Mouse (Mus musculus): ENCODE results near the gene Rai1. TPM values are rescaled to one million over a fixed set of nuclear protein-coding genes. Genes with fewer than 3 reads are reported as not detected.

Rai1 gene
- 5.2 and 6.0 TPM in 2 replicates for polyA plus RNA-seq (2012; rRNA removed)

GRCm38 (mm10) chr11:60104810-60105592 lies at the start of gene Rai1:
Rai1 (plus strand) TSS chr11:60105013.
- Histone ChIP-seq H3K36me3 (ENCODE audit: control insufficient read depth, insufficient read depth, low read length) (no peaks in the 10 kb centered on the region), H3K27me3 (ENCODE audit: control insufficient read depth, insufficient read depth, low read length) (no peaks in the 10 kb centered on the region), H3K27ac (ENCODE audit: control insufficient read depth, insufficient read depth, low read depth, low read length) (peak within 1 kb of the TSS; percentile 71), H3K4me1 (ENCODE audit: control insufficient read depth, insufficient read depth, low read length) (peaks cover 23% of the 10 kb centered on the region), H3K4me3 (ENCODE audit: control insufficient read depth, low read depth, low read length) (peak within 1 kb of the TSS; percentile 89)
- TF ChIP-seq CTCF (IDR thresholded peaks at IDR 0.05; ENCODE audit: control insufficient read depth, insufficient read depth, insufficient replicate concordance, low read depth, low read length), result peak; percentile 88
- TF ChIP-seq POLR2A (IDR thresholded peaks at IDR 0.05; ENCODE audit: control insufficient read depth, low read depth, low read length), result peak; percentile 4; the same call in 1 of the 2 replicates

GRCm38 (mm10) chr11:60056520-60056919 lies 48.3 kb upstream of the Rai1 start:
- no peak overlapping the region for H3K4me3 ChIP-seq (ENCODE audit: control insufficient read depth, low read depth, low read length)
- no peaks in the 10 kb centered on the region for H3K36me3 ChIP-seq (ENCODE audit: control insufficient read depth, insufficient read depth, low read length)
- no peak for TF ChIP-seq CTCF (IDR thresholded peaks at IDR 0.05; ENCODE audit: control insufficient read depth, insufficient read depth, insufficient replicate concordance, low read depth, low read length)
- TF ChIP-seq POLR2A (IDR thresholded peaks at IDR 0.05; ENCODE audit: control insufficient read depth, low read depth, low read length), result no peak
- H3K27ac ChIP-seq (ENCODE audit: control insufficient read depth, insufficient read depth, low read depth, low read length), result no peak overlapping the region
- H3K27me3 ChIP-seq (ENCODE audit: control insufficient read depth, insufficient read depth, low read length), result no peaks in the 10 kb centered on the region
- H3K4me1 ChIP-seq (ENCODE audit: control insufficient read depth, insufficient read depth, low read length), result no peaks in the 10 kb centered on the region

DNA sequence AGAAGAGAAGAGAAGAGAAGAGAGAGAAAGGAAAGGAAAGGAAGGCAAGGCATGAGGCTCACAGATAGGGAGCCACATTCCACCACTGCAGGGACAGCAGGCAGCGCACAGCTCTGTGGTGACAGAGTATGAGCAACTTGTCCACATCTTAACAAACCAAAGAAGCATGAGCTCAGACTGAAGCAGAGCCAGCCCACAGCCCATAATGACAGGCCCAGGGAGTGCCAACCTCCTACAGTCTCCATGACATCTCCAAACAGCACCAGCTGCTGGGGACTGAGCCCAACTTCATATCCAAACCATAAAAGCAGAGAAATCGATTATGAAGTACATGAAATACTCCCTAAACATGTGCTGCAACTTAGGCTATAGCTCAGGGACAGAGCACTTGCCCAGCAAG lies 46.8 kb upstream of the Rai1 start:
- TF ChIP-seq POLR2A (IDR thresholded peaks at IDR 0.05; ENCODE audit: control insufficient read depth, low read depth, low read length) (no peak), CTCF (IDR thresholded peaks at IDR 0.05; ENCODE audit: control insufficient read depth, insufficient read depth, insufficient replicate concordance, low read depth, low read length) (no peak)
- no peak overlapping the region for H3K4me3 ChIP-seq (ENCODE audit: control insufficient read depth, low read depth, low read length)

DNA sequence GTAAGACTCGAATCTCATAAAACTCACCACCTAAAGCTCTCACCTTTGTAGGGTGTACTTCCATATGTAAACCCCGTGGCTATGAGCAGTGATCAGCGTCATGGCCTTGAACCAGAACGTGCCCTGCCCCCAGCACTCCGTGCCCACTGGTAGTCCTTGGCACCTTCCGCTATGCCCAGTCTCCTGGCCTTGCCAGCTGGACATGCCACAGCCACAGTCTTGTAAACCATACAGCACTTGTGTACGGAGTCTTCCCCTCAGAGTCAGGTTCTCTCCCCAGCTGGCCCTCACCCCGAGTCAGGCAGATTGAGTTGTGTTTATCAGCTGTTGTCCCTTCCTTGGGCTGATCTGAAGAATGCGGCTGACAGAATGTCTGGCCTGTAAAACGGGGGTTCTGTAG lies 46.4 kb upstream of the Rai1 start:
- Histone ChIP-seq H3K36me3 (ENCODE audit: control insufficient read depth, insufficient read depth, low read length) (no peaks in the 10 kb centered on the region), H3K4me3 (ENCODE audit: control insufficient read depth, low read depth, low read length) (no peak overlapping the region), H3K4me1 (ENCODE audit: control insufficient read depth, insufficient read depth, low read length) (no peaks in the 10 kb centered on the region), H3K27ac (ENCODE audit: control insufficient read depth, insufficient read depth, low read depth, low read length) (no peak overlapping the region), H3K27me3 (ENCODE audit: control insufficient read depth, insufficient read depth, low read length) (no peaks in the 10 kb centered on the region)
- TF ChIP-seq CTCF (IDR thresholded peaks at IDR 0.05; ENCODE audit: control insufficient read depth, insufficient read depth, insufficient replicate concordance, low read depth, low read length) (no peak), POLR2A (IDR thresholded peaks at IDR 0.05; ENCODE audit: control insufficient read depth, low read depth, low read length) (no peak)

More for the DNA sequence above, 46.8 kb upstream of the Rai1 start:
- no peak overlapping the region for H3K27ac ChIP-seq (ENCODE audit: control insufficient read depth, insufficient read depth, low read depth, low read length)
- H3K4me1 ChIP-seq (ENCODE audit: control insufficient read depth, insufficient read depth, low read length), result no peaks in the 10 kb centered on the region
- H3K27me3 ChIP-seq (ENCODE audit: control insufficient read depth, insufficient read depth, low read length), result no peaks in the 10 kb centered on the region
- H3K36me3 ChIP-seq (ENCODE audit: control insufficient read depth, insufficient read depth, low read length), result no peaks in the 10 kb centered on the region

DNA sequence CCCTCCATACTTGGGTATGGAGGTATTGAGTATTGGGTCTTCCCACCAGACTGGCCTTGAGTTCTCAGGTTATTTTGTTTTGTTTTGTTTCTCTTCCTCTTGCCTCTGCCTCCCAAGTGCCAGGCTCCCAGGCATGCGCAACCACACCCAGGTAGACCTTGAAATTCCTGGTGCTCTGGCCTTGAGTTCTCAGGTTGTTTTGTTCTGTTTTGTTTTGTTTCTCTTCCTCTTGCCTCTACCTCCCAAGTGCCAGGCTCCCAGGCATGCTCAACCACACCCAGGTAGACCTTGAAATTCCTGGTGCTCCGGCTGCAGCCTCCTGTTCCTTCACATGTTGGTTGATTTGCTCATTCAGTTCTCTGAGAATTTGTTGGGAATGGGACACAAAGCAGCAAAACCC lies 44.8 kb upstream of the Rai1 start:
- no peak overlapping the region for H3K4me3 ChIP-seq (ENCODE audit: control insufficient read depth, low read depth, low read length)
- no peak overlapping the region for H3K27ac ChIP-seq (ENCODE audit: control insufficient read depth, insufficient read depth, low read depth, low read length)
- H3K27me3 ChIP-seq (ENCODE audit: control insufficient read depth, insufficient read depth, low read length), result no peaks in the 10 kb centered on the region
- no peaks in the 10 kb centered on the region for H3K4me1 ChIP-seq (ENCODE audit: control insufficient read depth, insufficient read depth, low read length)
- no peaks in the 10 kb centered on the region for H3K36me3 ChIP-seq (ENCODE audit: control insufficient read depth, insufficient read depth, low read length)
- no peak for TF ChIP-seq POLR2A (IDR thresholded peaks at IDR 0.05; ENCODE audit: control insufficient read depth, low read depth, low read length)
- no peak for TF ChIP-seq CTCF (IDR thresholded peaks at IDR 0.05; ENCODE audit: control insufficient read depth, insufficient read depth, insufficient replicate concordance, low read depth, low read length)

DNA sequence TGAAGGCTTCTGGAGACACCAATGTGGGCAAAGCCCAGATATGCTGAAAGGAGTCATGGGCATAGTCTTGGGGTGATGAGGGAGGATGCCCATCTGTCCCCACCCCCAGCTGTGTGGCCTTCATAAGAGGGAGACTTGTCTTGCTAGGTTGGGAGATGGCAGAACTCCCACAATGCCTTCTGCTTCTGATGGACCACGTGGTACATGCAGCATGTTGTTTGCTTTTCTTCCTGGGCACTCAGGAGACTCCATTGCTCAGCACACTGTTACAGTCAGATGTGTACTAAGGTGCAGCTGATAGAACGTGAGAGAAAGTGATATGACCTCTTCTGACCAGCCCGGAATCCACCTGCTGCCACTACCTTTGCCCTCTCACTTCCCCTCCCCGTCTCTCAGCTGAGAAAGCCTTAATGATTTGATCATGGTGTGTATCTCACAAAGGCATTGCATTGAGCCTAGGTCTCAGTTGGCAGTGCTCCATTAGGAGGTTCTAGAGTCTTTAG lies 43.3 kb upstream of the Rai1 start:
- Histone ChIP-seq H3K4me1 (ENCODE audit: control insufficient read depth, insufficient read depth, low read length) (no peaks in the 10 kb centered on the region), H3K4me3 (ENCODE audit: control insufficient read depth, low read depth, low read length) (no peak overlapping the region), H3K27ac (ENCODE audit: control insufficient read depth, insufficient read depth, low read depth, low read length) (no peak overlapping the region), H3K36me3 (ENCODE audit: control insufficient read depth, insufficient read depth, low read length) (no peaks in the 10 kb centered on the region), H3K27me3 (ENCODE audit: control insufficient read depth, insufficient read depth, low read length) (no peaks in the 10 kb centered on the region)
- no peak for TF ChIP-seq CTCF (IDR thresholded peaks at IDR 0.05; ENCODE audit: control insufficient read depth, insufficient read depth, insufficient replicate concordance, low read depth, low read length)
- TF ChIP-seq POLR2A (IDR thresholded peaks at IDR 0.05; ENCODE audit: control insufficient read depth, low read depth, low read length), result no peak

DNA sequence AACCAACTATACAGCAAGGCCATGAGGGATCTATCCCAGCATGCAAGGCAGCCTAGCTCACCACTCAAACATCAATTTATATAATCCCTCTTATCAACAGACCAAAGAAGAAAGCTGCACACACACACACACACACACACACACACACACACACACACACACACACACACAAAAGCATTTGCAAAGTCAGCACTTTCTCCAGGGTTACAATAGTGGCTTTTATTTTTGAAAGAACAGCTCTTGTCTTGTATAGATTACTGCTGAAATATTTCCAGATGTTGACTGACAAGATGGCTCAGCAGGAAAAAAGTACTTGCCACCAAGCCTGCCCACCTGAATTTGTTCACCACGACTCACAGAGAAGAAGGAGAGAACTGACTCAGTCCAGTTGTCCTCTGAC lies 39.5 kb upstream of the Rai1 start:
- H3K36me3 ChIP-seq (ENCODE audit: control insufficient read depth, insufficient read depth, low read length), result no peaks in the 10 kb centered on the region

More for the DNA sequence above, 39.5 kb upstream of the Rai1 start:
- Histone ChIP-seq H3K4me1 (ENCODE audit: control insufficient read depth, insufficient read depth, low read length) (no peaks in the 10 kb centered on the region), H3K4me3 (ENCODE audit: control insufficient read depth, low read depth, low read length) (no peak overlapping the region), H3K27me3 (ENCODE audit: control insufficient read depth, insufficient read depth, low read length) (no peaks in the 10 kb centered on the region), H3K27ac (ENCODE audit: control insufficient read depth, insufficient read depth, low read depth, low read length) (no peak overlapping the region)
- TF ChIP-seq POLR2A (IDR thresholded peaks at IDR 0.05; ENCODE audit: control insufficient read depth, low read depth, low read length), result no peak
- TF ChIP-seq CTCF (IDR thresholded peaks at IDR 0.05; ENCODE audit: control insufficient read depth, insufficient read depth, insufficient replicate concordance, low read depth, low read length), result no peak
